41 mouse cellular contexts compared by ENCODE assay signal in the genomic region with DNA sequence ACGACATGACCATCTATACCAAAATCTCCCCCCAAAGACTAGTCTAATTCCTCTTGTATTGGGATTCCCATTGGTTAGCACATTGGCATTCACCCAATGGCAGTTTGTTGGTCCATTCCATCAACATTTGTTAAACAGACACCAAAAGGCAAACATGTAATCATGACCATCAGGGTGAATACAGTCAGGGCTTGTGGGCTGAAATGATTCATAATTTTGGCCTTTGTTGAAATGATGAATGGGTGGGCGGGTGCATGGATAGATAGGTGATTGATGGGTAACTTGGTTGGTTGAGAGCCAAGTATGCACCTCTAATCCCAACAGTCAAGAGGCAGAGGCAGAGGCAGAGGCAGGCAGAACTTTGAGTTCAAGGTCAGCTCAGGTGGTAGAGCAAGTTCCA. TPM values are rescaled to one million over a fixed set of nuclear protein-coding genes. Genes with fewer than 3 reads are reported as not detected.
"Had no signal": no experiment of that assay in that cellular context is flagged by ENCODE, and none has a peak within 500 bp of the region (broad histone marks: within the 10 kb centered on the region; RNA-seq: fewer than 3 reads in every experiment).

No protein-coding gene starts in this region.

- DNase-seq: gastrocnemius, adult 2 months; gastrocnemius, postnatal 10 days; gastrocnemius, postnatal 25 days; heart, adult 18-20 months; heart, postnatal 10 days; heart, postnatal 4 days; kidney, adult 18-20 months; kidney, adult 8-10 months; kidney, postnatal 10 days; kidney, postnatal 25 days; kidney, postnatal 4 days; liver; liver, embryonic 13.5 days had no signal

RNA-seq across cellular contexts. Expression of a gene that starts 8.5 kb away (rescaled TPM):
- total RNA-seq: gastrocnemius, adult 2 months; gastrocnemius, postnatal 25 days; granulocyte monocyte progenitor cell, adult 5-6 weeks; heart, adult 8-10 months; heart, postnatal 10 days; heart, postnatal 25 days; heart, postnatal 4 days; layer of hippocampus, adult 2 months; layer of hippocampus, postnatal 10 days; layer of hippocampus, postnatal 25 days; left cerebral cortex, adult 2 months; left cerebral cortex, postnatal 14 days; left cerebral cortex, postnatal 36 days had no signal
- polyA plus RNA-seq: heart, embryonic 10.5 days; heart, embryonic 12.5 days; hindbrain, embryonic 10.5 days; hindbrain, embryonic 12.5 days; hindbrain, embryonic 14.5 days; hindbrain, embryonic 16.5 days; inflammation-experienced regulatory T-cells, adult 6 months; limb, embryonic 10.5 days; limb, embryonic 12.5 days; liver, embryonic 11.5 days had no signal

RNA-seq across cellular contexts. Expression of a gene that starts 23.4 kb away (rescaled TPM):
- total RNA-seq: gastrocnemius, adult 2 months; gastrocnemius, postnatal 10 days; gastrocnemius, postnatal 25 days; gastrocnemius, postnatal 4 days; granulocyte monocyte progenitor cell, adult 5-6 weeks; heart, adult 18-20 months; heart, adult 8-10 months; heart, postnatal 10 days; heart, postnatal 25 days; heart, postnatal 4 days; layer of hippocampus, adult 2 months; layer of hippocampus, postnatal 10 days; layer of hippocampus, postnatal 25 days; left cerebral cortex, adult 2 months; left cerebral cortex, postnatal 14 days; left cerebral cortex, postnatal 36 days had no signal
- polyA plus RNA-seq: heart, embryonic 10.5 days; heart, embryonic 12.5 days; heart, embryonic 14.5 days; heart, embryonic 16.5 days; hindbrain, embryonic 10.5 days; hindbrain, embryonic 12.5 days; hindbrain, embryonic 14.5 days; hindbrain, embryonic 16.5 days; inflammation-experienced regulatory T-cells, adult 6 months; intestine, embryonic 15.5 days; intestine, postnatal 0 days; kidney, embryonic 14.5 days; kidney, embryonic 16.5 days; limb, embryonic 10.5 days; limb, embryonic 12.5 days; limb, embryonic 14.5 days; liver, embryonic 11.5 days; liver, embryonic 13.5 days; liver, embryonic 15.5 days had no signal

RNA-seq across cellular contexts. Expression of a gene that starts 24.1 kb away (rescaled TPM):
- total RNA-seq: gastrocnemius, adult 2 months; gastrocnemius, postnatal 10 days; granulocyte monocyte progenitor cell, adult 5-6 weeks; heart, adult 18-20 months; heart, adult 8-10 months; heart, postnatal 25 days; layer of hippocampus, adult 2 months; left cerebral cortex, adult 2 months; left cerebral cortex, postnatal 14 days; left cerebral cortex, postnatal 36 days had no signal
- polyA plus RNA-seq: hindbrain, embryonic 12.5 days; inflammation-experienced regulatory T-cells, adult 6 months; limb, embryonic 10.5 days; limb, embryonic 12.5 days; liver, embryonic 11.5 days; liver, embryonic 13.5 days; liver, embryonic 15.5 days had no signal

RNA-seq across cellular contexts. Expression of a gene that starts 38.0 kb away (rescaled TPM):
- total RNA-seq: gastrocnemius, adult 2 months; gastrocnemius, postnatal 10 days; gastrocnemius, postnatal 25 days; gastrocnemius, postnatal 4 days; granulocyte monocyte progenitor cell, adult 5-6 weeks; heart, postnatal 10 days; heart, postnatal 25 days; layer of hippocampus, adult 2 months; layer of hippocampus, postnatal 10 days; layer of hippocampus, postnatal 25 days; left cerebral cortex, adult 2 months; left cerebral cortex, postnatal 14 days; left cerebral cortex, postnatal 36 days had no signal
- polyA plus RNA-seq: heart, embryonic 10.5 days; heart, embryonic 12.5 days; heart, embryonic 14.5 days; heart, embryonic 16.5 days; hindbrain, embryonic 10.5 days; hindbrain, embryonic 12.5 days; inflammation-experienced regulatory T-cells, adult 6 months; kidney, embryonic 14.5 days; limb, embryonic 12.5 days; liver, embryonic 11.5 days; liver, embryonic 15.5 days had no signal

RNA-seq across cellular contexts. Expression of a gene that starts 46.6 kb away (rescaled TPM):
- total RNA-seq: gastrocnemius, adult 2 months; gastrocnemius, postnatal 10 days; gastrocnemius, postnatal 25 days; gastrocnemius, postnatal 4 days; granulocyte monocyte progenitor cell, adult 5-6 weeks; heart, adult 18-20 months; heart, adult 8-10 months; heart, postnatal 10 days; heart, postnatal 25 days; heart, postnatal 4 days had no signal
- polyA plus RNA-seq: heart, embryonic 12.5 days; heart, embryonic 14.5 days; hindbrain, embryonic 10.5 days; hindbrain, embryonic 12.5 days; inflammation-experienced regulatory T-cells, adult 6 months; intestine, embryonic 15.5 days; intestine, postnatal 0 days; kidney, embryonic 14.5 days; limb, embryonic 10.5 days; limb, embryonic 12.5 days; liver, embryonic 11.5 days; liver, embryonic 13.5 days; liver, embryonic 15.5 days had no signal
